Mouse (Mus musculus): ENCODE measurements around the gene Atp6v0e. TPM values are rescaled to one million over a fixed set of nuclear protein-coding genes. Genes with fewer than 3 reads are reported as not detected.

Atp6v0e gene
- polyA plus RNA-seq, 1 experiment: 354 TPM

GRCm38 (mm10) chr17:26686334-26687000 lies 23.4 kb downstream of the Atp6v0e start:
- H3K4me1 ChIP-seq (replicated peaks; ENCODE audit: control insufficient read depth, insufficient read depth, low read length): no peaks in the 10 kb centered on the region
- H3K27me3 ChIP-seq (ENCODE audit: control insufficient read depth, insufficient read depth, low read length): no peaks in the 10 kb centered on the region
- DNase-seq: no peak
- 85% methylated on average over 17 of the region's 17 CpGs for WGBS
- H3K36me3 ChIP-seq (ENCODE audit: control insufficient read depth, insufficient read depth, low read length): peaks cover 4% of the 10 kb centered on the region; the same call in 1 of the 2 replicates
- no peak for TF ChIP-seq POLR2A (IDR thresholded peaks at IDR 0.05; ENCODE audit: control insufficient read depth, extremely low read depth, insufficient read depth, low read length, poor library complexity)
- no peak for TF ChIP-seq CTCF (IDR thresholded peaks at IDR 0.05; ENCODE audit: borderline replicate concordance, control insufficient read depth, extremely low read depth, insufficient read depth, low read length, poor library complexity)
- no peak overlapping the region for H3K27ac ChIP-seq (ENCODE audit: control insufficient read depth, insufficient read depth, low read length)
- H3K4me3 ChIP-seq (ENCODE audit: control insufficient read depth, insufficient read depth, low read length): no peak overlapping the region

- no peaks in the 10 kb centered on the region; the same call in 1 of the 2 replicates for H3K36me3 ChIP-seq (ENCODE audit: control insufficient read depth, insufficient read depth, low read length)
- no peak for DNase-seq
- WGBS: 93% methylated on average over 8 of the region's 8 CpGs
- no peaks in the 10 kb centered on the region for H3K27me3 ChIP-seq (ENCODE audit: control insufficient read depth, insufficient read depth, low read length)
- H3K4me1 ChIP-seq (replicated peaks; ENCODE audit: control insufficient read depth, insufficient read depth, low read length): no peaks in the 10 kb centered on the region
- TF ChIP-seq POLR2A (IDR thresholded peaks at IDR 0.05; ENCODE audit: control insufficient read depth, extremely low read depth, insufficient read depth, low read length, poor library complexity) (no peak), CTCF (IDR thresholded peaks at IDR 0.05; ENCODE audit: borderline replicate concordance, control insufficient read depth, extremely low read depth, insufficient read depth, low read length, poor library complexity) (no peak)
- H3K4me3 ChIP-seq (ENCODE audit: control insufficient read depth, insufficient read depth, low read length): no peak overlapping the region
- H3K27ac ChIP-seq (ENCODE audit: control insufficient read depth, insufficient read depth, low read length): no peak overlapping the region
These were observed 26.0 kb downstream of the Atp6v0e start for GRCm38 (mm10) chr17:26688795-26689735.

GRCm38 (mm10) chr17:26689810-26690209 lies 26.8 kb downstream of the Atp6v0e start:
- 86% methylated on average over 2 of the region's 2 CpGs for WGBS
- H3K4me3 ChIP-seq (ENCODE audit: control insufficient read depth, insufficient read depth, low read length): no peak overlapping the region
- H3K4me1 ChIP-seq (replicated peaks; ENCODE audit: control insufficient read depth, insufficient read depth, low read length): no peaks in the 10 kb centered on the region
- no peak overlapping the region for H3K27ac ChIP-seq (ENCODE audit: control insufficient read depth, insufficient read depth, low read length)
- no peaks in the 10 kb centered on the region for H3K27me3 ChIP-seq (ENCODE audit: control insufficient read depth, insufficient read depth, low read length)
- H3K36me3 ChIP-seq (ENCODE audit: control insufficient read depth, insufficient read depth, low read length): no peaks in the 10 kb centered on the region
- TF ChIP-seq CTCF (IDR thresholded peaks at IDR 0.05; ENCODE audit: borderline replicate concordance, control insufficient read depth, extremely low read depth, insufficient read depth, low read length, poor library complexity) (no peak), POLR2A (IDR thresholded peaks at IDR 0.05; ENCODE audit: control insufficient read depth, extremely low read depth, insufficient read depth, low read length, poor library complexity) (no peak)
- DNase-seq: no peak

- no peak overlapping the region for H3K4me3 ChIP-seq (ENCODE audit: control insufficient read depth, insufficient read depth, low read length)
- H3K27me3 ChIP-seq (ENCODE audit: control insufficient read depth, insufficient read depth, low read length): no peaks in the 10 kb centered on the region
- TF ChIP-seq CTCF (IDR thresholded peaks at IDR 0.05; ENCODE audit: borderline replicate concordance, control insufficient read depth, extremely low read depth, insufficient read depth, low read length, poor library complexity) (no peak), POLR2A (IDR thresholded peaks at IDR 0.05; ENCODE audit: control insufficient read depth, extremely low read depth, insufficient read depth, low read length, poor library complexity) (no peak)
- no peaks in the 10 kb centered on the region for H3K4me1 ChIP-seq (replicated peaks; ENCODE audit: control insufficient read depth, insufficient read depth, low read length)
- 95% methylated on average over 5 of the region's 5 CpGs for WGBS
- peaks cover 2% of the 10 kb centered on the region; the same call in 1 of the 2 replicates for H3K36me3 ChIP-seq (ENCODE audit: control insufficient read depth, insufficient read depth, low read length)
- no peak for DNase-seq
- no peak overlapping the region for H3K27ac ChIP-seq (ENCODE audit: control insufficient read depth, insufficient read depth, low read length)
These were observed 27.2 kb downstream of the Atp6v0e start for GRCm38 (mm10) chr17:26690236-26690635.

- no peaks in the 10 kb centered on the region for H3K4me1 ChIP-seq (replicated peaks; ENCODE audit: control insufficient read depth, insufficient read depth, low read length)
- no peak overlapping the region for H3K27ac ChIP-seq (ENCODE audit: control insufficient read depth, insufficient read depth, low read length)
- peaks cover 11% of the 10 kb centered on the region for H3K36me3 ChIP-seq (ENCODE audit: control insufficient read depth, insufficient read depth, low read length)
- 91% methylated on average over 7 of the region's 7 CpGs for WGBS
- H3K27me3 ChIP-seq (ENCODE audit: control insufficient read depth, insufficient read depth, low read length): no peaks in the 10 kb centered on the region
- H3K4me3 ChIP-seq (ENCODE audit: control insufficient read depth, insufficient read depth, low read length): no peak overlapping the region
- no peak for DNase-seq
- no peak for TF ChIP-seq CTCF (IDR thresholded peaks at IDR 0.05; ENCODE audit: borderline replicate concordance, control insufficient read depth, extremely low read depth, insufficient read depth, low read length, poor library complexity)
These were observed 28.1 kb downstream of the Atp6v0e start for GRCm38 (mm10) chr17:26691110-26691509.

GRCm38 (mm10) chr17:26693424-26693823 lies 30.4 kb downstream of the Atp6v0e start:
- H3K4me1 ChIP-seq (replicated peaks; ENCODE audit: control insufficient read depth, insufficient read depth, low read length): no peaks in the 10 kb centered on the region
- H3K4me3 ChIP-seq (ENCODE audit: control insufficient read depth, insufficient read depth, low read length): no peak overlapping the region
- H3K27ac ChIP-seq (ENCODE audit: control insufficient read depth, insufficient read depth, low read length): no peak overlapping the region
- 96% methylated on average over 7 of the region's 7 CpGs for WGBS
- TF ChIP-seq POLR2A (IDR thresholded peaks at IDR 0.05; ENCODE audit: control insufficient read depth, extremely low read depth, insufficient read depth, low read length, poor library complexity) (no peak), CTCF (IDR thresholded peaks at IDR 0.05; ENCODE audit: borderline replicate concordance, control insufficient read depth, extremely low read depth, insufficient read depth, low read length, poor library complexity) (no peak)
- no peak for DNase-seq
- no peaks in the 10 kb centered on the region for H3K27me3 ChIP-seq (ENCODE audit: control insufficient read depth, insufficient read depth, low read length)
- peaks cover 26% of the 10 kb centered on the region for H3K36me3 ChIP-seq (ENCODE audit: control insufficient read depth, insufficient read depth, low read length)
